Mouse (Mus musculus): ENCODE results near the gene D5Ertd577e.
"Not testable (repeated sequence)": the region's sequence is repeated elsewhere in the genome, so short reads cannot be mapped to it uniquely, and the experiment has no call there.

- not testable (repeated sequence) for TF ChIP-seq POLR2A (IDR thresholded peaks at IDR 0.05; ENCODE audit: low read depth, low read length); CTCF (IDR thresholded peaks at IDR 0.05; ENCODE audit: extremely low read depth, insufficient read length, insufficient replicate concordance, low read depth, low read length)
These were observed 53.9 kb downstream of the D5Ertd577e start, which contains the start of gene Gm3286 for GRCm38 (mm10) chr5:95510458-95510857.

All from small intestine, adult 2 months (tissue).